Mouse (Mus musculus): ENCODE results near the gene Shc1. TPM values are rescaled to one million over a fixed set of nuclear protein-coding genes. Genes with fewer than 3 reads are reported as not detected.
A peak's percentile ranks its signal among the peaks of the same experiment; 100 is the strongest.

Shc1 gene
- polyA plus RNA-seq, 1 experiment: 86.3 TPM

DNA sequence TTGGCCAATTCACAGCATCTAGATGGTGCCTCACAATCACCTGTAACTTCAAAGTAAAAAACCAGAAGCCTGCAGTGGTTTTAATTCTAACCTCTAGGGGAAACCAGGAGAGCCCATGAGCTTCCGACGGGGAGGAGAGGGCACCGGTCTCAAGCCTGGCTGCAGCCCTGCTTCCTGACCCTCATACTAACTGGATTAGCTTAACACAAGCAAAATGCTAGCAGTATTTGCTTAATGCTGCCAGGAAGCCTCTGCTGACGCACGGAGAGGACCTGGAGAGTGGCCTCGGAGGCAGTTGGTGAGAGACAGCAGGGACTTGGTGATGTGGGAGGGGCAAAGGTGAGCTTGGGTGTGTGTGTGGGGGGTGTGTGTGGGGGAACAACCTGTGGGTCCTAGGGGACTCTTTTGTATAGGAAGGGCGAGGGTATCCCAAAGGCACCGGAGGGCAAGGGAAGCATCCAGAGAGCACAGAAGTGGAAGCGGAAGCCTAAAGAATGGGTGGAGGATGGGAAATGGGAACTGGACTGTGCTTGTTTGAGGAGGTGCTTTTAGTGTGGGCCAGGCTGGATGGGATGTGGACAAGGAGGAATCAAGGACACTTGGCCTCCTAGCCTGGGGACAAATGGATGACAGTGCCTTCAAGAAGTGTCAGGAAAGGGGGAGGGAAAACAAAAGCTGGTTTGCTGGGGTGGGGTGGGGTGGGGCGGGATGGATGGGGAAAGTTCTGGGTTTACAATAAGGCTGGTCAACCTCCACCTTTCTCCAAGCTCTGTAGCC is 36.3 kb downstream of the Shc1 start, which contains the start of gene Pmvk:
Pmvk (plus strand) TSS at position 141 of the 777 bp plus-strand sequence.
- no peak for TF ChIP-seq MYOG (IDR thresholded peaks at IDR 0.05; ENCODE audit: control insufficient read depth, extremely low read depth, insufficient read length)
- TF ChIP-seq USF1 (IDR thresholded peaks at IDR 0.05; ENCODE audit: low read depth): no peak
- no peak for TF ChIP-seq MYOD1 (IDR thresholded peaks at IDR 0.05; ENCODE audit: control insufficient read depth, insufficient read length, low read depth)
- TF ChIP-seq CTCF (IDR thresholded peaks at IDR 0.05; ENCODE audit: control insufficient read depth, insufficient read depth, insufficient read length): no peak
- no peak for TF ChIP-seq CEBPB (IDR thresholded peaks at IDR 0.05; ENCODE audit: low read depth)
- no peak for TF ChIP-seq FOSL1 (IDR thresholded peaks at IDR 0.05; ENCODE audit: insufficient read depth, low read length, poor library complexity, severe bottlenecking)
- no peak for TF ChIP-seq MAX (IDR thresholded peaks at IDR 0.05)
- Histone ChIP-seq H3K4me3 (ENCODE audit: insufficient read depth, poor library complexity, severe bottlenecking) (no peak within 1 kb of the TSS), H3K79me2 (ENCODE audit: control insufficient read depth, insufficient read depth) (no peaks in the 10 kb centered on the region), H3K79me3 (ENCODE audit: low read depth) (no peaks in the 10 kb centered on the region), H3ac (ENCODE audit: control insufficient read depth, insufficient read length, low read depth) (no peak within 1 kb of the TSS), H3K27me3 (ENCODE audit: control insufficient read depth, insufficient read depth, insufficient read length) (no peaks in the 10 kb centered on the region), H3K36me3 (ENCODE audit: control insufficient read depth, insufficient read depth) (no peaks in the 10 kb centered on the region)

DNA sequence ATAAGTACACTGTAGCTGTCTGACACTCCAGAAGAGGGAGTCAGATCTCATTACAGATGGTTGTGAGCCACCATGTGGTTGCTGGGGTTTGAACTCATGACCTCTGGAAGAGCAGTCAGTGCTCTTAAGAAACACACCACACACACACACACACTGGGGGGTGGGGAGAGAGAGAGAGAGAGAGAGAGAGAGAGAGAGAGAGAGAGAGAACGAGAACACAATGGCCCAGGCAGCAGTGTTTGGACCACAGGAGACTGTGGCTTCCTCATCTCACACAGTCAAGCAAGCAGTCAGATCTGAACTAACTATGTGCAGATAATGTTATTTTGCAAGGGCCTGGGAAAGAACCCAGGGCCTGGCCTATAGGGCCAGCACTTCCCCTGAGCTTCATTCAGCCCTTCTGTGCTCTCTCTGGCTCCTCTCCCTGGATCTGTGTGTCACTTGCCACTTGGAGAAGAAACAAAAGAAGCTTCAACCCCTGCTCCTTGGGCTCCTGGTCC is 37.6 kb downstream of the Shc1 start:
- Histone ChIP-seq H3K79me2 (ENCODE audit: control insufficient read depth, insufficient read depth) (no peaks in the 10 kb centered on the region), H3K36me3 (ENCODE audit: control insufficient read depth, insufficient read depth) (no peaks in the 10 kb centered on the region), H3ac (ENCODE audit: control insufficient read depth, insufficient read length, low read depth) (no peak overlapping the region), H3K79me3 (ENCODE audit: low read depth) (no peaks in the 10 kb centered on the region), H3K27me3 (ENCODE audit: control insufficient read depth, insufficient read depth, insufficient read length) (no peaks in the 10 kb centered on the region), H3K4me3 (ENCODE audit: insufficient read depth, poor library complexity, severe bottlenecking) (no peak overlapping the region)
- TF ChIP-seq MYOG (IDR thresholded peaks at IDR 0.05; ENCODE audit: control insufficient read depth, extremely low read depth, insufficient read length) (no peak), MYOD1 (IDR thresholded peaks at IDR 0.05; ENCODE audit: control insufficient read depth, insufficient read length, low read depth) (no peak), CTCF (IDR thresholded peaks at IDR 0.05; ENCODE audit: control insufficient read depth, insufficient read depth, insufficient read length) (no peak), USF1 (IDR thresholded peaks at IDR 0.05; ENCODE audit: low read depth) (no peak), FOSL1 (IDR thresholded peaks at IDR 0.05; ENCODE audit: insufficient read depth, low read length, poor library complexity, severe bottlenecking) (no peak), CEBPB (IDR thresholded peaks at IDR 0.05; ENCODE audit: low read depth) (no peak), MAX (IDR thresholded peaks at IDR 0.05) (no peak)

DNA sequence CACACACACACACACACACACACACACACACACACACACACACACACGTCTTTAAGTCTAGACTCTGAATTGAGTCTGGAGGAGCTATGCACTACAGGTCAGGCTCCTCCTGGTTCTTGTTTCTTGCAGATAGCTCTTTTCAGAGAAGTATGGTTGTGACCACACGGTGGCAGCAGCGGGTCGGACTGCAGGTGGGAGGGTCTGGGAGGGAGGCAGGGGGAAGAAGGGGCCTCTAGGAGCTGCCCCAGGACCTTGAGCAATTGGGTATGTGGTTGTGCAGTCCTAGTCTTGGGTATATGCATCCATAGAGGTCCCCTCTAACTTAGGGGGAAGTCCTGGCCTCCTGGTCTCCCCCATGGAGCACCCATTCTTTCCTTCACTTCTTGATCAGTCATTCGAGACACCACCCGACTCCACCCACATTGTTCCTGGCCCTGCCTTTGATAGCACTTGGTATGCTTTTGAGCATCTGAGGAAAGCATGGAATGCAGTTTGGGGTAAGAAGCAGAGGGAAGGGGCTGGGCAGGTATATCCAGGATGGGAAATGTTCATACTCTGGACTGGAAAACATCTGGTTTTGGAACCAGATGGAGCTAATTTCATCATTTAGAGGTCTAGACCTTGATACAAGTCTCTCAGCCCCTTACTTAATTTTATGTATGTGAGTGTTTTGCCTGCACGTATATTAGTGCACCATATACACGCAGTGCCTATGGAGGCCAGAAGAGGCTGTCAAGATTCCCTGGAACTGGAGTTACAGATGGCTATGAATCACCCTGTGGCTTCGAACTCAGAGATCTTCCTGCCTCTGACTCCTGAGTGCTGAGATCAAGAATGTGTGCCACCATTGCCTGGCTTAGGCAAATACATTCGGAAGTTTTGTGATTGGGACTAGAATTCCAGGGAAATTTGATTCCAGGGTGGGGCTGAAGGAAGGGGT is 38.8 kb downstream of the Shc1 start:
- Histone ChIP-seq H3ac (ENCODE audit: control insufficient read depth, insufficient read length, low read depth) (no peak overlapping the region), H3K4me3 (ENCODE audit: insufficient read depth, poor library complexity, severe bottlenecking) (no peak overlapping the region), H3K79me2 (ENCODE audit: control insufficient read depth, insufficient read depth) (no peaks in the 10 kb centered on the region), H3K79me3 (ENCODE audit: low read depth) (no peaks in the 10 kb centered on the region), H3K27me3 (ENCODE audit: control insufficient read depth, insufficient read depth, insufficient read length) (no peaks in the 10 kb centered on the region), H3K36me3 (ENCODE audit: control insufficient read depth, insufficient read depth) (no peaks in the 10 kb centered on the region)
- no peak for TF ChIP-seq FOSL1 (IDR thresholded peaks at IDR 0.05; ENCODE audit: insufficient read depth, low read length, poor library complexity, severe bottlenecking)
- peak; percentile 38 for TF ChIP-seq CTCF (IDR thresholded peaks at IDR 0.05; ENCODE audit: control insufficient read depth, insufficient read depth, insufficient read length)
- no peak for TF ChIP-seq MYOG (IDR thresholded peaks at IDR 0.05; ENCODE audit: control insufficient read depth, extremely low read depth, insufficient read length)
- TF ChIP-seq USF1 (IDR thresholded peaks at IDR 0.05; ENCODE audit: low read depth): no peak
- no peak for TF ChIP-seq CEBPB (IDR thresholded peaks at IDR 0.05; ENCODE audit: low read depth)

DNA sequence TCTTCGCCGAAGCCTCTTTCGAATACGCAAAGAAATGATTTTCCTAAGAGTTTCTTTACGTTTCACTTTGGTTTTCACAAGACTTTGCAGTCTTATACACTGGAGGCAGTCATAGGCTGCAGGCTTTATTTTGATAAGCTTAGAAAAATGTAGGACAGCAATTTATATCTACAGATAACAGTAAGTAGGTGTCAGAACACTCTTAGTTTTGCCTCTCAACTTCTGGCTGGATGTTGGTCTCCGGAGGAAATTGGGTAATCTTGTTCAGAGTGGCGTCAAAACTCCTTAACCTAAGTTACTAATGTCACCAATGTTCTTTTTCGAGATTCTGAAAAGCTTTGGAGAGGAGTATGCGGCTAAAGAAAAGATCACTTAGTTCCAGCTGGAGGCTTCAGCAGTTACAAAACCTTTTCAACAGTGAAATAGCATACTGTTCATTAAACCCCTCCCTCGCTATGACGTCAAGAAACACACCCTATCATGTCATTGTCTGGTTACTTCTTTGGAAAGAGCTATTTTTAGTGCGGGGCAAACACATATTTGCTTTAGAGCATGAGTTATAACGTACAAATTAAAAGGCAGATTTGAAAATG is 40.2 kb downstream of the Shc1 start:
- Histone ChIP-seq H3ac (ENCODE audit: control insufficient read depth, insufficient read length, low read depth) (no peak overlapping the region), H3K79me2 (ENCODE audit: control insufficient read depth, insufficient read depth) (no peaks in the 10 kb centered on the region), H3K27me3 (ENCODE audit: control insufficient read depth, insufficient read depth, insufficient read length) (no peaks in the 10 kb centered on the region), H3K4me3 (ENCODE audit: insufficient read depth, poor library complexity, severe bottlenecking) (peak overlapping the region; percentile 46), H3K36me3 (ENCODE audit: control insufficient read depth, insufficient read depth) (no peaks in the 10 kb centered on the region), H3K79me3 (ENCODE audit: low read depth) (no peaks in the 10 kb centered on the region)
- TF ChIP-seq CEBPB (IDR thresholded peaks at IDR 0.05; ENCODE audit: low read depth) (no peak), MAX (IDR thresholded peaks at IDR 0.05) (no peak), FOSL1 (IDR thresholded peaks at IDR 0.05; ENCODE audit: insufficient read depth, low read length, poor library complexity, severe bottlenecking) (no peak), CTCF (IDR thresholded peaks at IDR 0.05; ENCODE audit: control insufficient read depth, insufficient read depth, insufficient read length) (no peak), USF1 (IDR thresholded peaks at IDR 0.05; ENCODE audit: low read depth) (no peak), MYOD1 (IDR thresholded peaks at IDR 0.05; ENCODE audit: control insufficient read depth, insufficient read length, low read depth) (no peak), MYOG (IDR thresholded peaks at IDR 0.05; ENCODE audit: control insufficient read depth, extremely low read depth, insufficient read length) (no peak)
